Mouse (Mus musculus) spleen, postnatal 14 days (tissue): ENCODE results near the gene Ptprn2.

ENCODE experiments used
- DNase-seq, 2 experiments: peaks; one replicate each; pipeline ENCODE4 v3.0.0; 2021 to 2022; ENCODE audit warnings: low spot score in 2 of 2

The Ptprn2 gene

DNA sequence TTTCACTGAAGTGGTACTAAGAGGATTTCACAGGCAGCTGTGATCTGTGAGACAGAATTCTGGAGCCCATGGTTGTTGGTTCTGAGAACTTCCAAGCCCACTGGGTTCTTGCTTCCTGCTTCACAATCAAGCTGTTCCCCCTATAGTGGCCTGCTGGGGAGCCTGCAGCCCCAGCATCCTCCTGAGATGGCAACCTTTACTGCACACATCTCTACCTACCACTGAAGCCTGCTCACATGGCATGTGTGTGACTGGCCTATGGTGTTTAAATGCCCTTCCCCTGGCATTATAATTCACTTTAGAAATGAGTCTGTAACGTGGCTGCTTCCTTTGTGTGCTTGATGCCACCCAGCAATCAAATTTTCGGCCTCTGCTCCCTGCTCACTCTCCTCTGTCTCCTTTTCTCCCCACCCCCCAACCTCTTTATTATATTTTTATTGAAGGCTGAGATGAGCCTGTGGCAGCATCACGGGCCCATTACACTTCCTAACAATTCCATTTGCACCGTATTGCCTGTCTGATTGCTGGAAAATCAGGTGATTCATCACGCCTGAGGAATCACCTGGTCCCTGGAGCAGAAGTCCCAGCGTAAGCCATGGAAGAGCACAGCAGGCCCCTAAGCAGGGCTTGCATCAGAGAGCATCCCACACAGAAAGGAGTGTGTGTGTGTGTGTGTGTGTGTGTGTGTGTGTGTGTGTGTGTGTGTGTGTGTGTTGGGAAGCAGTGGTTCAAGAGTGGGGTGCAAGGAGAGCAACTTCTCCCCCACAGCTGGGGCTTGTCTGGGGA, 402.2 kb downstream of the Ptprn2 start:
- DNase-seq = no peak

DNA sequence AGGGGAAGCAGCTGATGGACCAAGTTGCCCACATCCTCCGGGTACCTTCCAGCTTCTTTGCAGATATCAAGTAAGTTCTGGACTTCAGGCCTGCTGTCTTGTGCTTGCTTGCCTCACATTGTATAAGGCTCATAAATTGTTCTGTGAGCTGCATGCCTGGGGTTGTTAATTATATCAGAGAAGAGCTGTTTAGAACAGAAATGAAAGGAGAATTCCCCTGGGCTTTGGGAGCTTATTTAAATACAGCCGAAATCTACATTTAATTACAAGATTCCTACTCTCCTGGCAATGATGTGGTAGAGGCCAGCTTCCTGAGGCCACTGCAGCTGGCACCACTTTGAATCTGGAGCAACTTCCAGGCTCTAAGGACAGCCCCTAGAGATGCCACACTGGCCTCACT, 403.3 kb downstream of the Ptprn2 start:
- DNase-seq = no peak

DNA sequence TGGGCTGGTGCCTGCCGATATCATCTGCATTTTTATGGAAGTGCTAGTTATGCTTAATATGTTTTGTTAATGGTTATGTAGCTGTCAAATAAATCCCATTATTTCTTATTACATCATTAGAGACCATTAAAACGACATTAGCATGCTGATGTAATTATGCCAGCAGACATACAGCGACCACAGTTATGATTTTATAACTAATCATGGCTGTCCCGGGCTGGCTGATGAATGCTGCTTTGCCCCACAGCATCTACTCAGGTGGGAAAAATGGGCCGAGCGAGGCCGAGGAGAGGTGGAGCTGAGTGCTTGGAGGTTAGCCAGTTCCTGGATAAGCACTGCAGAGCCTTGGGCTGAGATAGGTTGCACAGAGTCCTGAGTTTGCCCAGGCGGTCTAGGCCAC, 407.1 kb downstream of the Ptprn2 start:
- no peak for DNase-seq

DNA sequence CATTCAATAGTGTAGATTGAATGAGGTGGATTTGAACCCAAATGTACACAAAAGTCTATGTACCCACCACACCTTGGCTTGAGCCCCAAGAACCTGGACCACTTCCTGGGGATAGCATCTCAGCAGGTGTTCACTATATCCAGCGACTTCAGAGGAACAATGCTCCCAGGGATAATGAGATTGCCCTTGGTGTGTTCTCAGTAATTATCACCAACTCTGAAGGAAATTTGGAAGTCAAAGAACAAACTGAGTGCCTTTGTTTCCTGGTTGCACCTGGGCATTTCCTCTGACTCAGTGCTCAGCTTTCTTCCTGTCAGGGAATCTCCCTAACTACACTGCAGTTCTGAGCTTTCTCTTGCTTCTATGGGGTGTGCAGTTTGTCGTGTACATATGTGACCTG, 411.1 kb downstream of the Ptprn2 start:
- DNase-seq = no peak

DNA sequence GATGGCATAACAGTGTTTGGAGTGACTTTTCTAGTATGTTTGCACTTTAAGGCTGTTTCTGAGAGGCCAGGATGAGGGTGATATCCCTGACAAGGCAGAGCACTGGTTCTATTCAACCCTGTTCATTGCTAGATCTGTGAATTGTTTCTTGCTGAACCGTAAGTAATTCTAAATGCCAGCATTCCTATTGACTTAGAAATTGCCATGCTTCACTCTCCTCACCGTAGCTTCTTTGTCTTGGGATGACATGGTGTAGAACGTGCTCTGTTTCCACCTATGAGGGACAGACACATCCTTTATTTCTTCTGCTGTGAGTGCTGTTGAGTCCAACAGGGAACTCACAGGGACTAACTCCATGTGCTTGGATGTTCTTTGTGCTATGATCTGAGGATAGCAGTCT, 416.3 kb downstream of the Ptprn2 start:
- DNase-seq = no peak

DNA sequence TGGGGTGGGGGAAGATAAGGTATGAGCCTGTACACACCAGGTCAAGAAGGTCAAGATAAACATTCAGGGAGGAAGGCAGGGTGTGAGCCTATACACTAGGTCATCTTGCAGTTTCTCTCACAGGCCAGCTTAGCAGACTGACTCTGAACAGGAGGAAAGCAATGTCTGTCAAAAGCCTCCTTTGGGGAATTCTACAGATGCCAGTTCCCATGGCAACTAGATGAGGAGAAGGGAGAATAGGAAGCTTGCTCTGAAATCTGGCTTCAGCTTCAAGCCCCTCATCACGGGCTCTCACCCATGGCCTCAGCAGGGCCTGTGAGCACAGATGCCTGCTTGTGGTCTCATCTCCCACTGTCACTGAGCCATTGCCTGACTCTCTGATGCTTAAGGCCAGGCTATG, 421.9 kb downstream of the Ptprn2 start:
- no peak for DNase-seq

DNA sequence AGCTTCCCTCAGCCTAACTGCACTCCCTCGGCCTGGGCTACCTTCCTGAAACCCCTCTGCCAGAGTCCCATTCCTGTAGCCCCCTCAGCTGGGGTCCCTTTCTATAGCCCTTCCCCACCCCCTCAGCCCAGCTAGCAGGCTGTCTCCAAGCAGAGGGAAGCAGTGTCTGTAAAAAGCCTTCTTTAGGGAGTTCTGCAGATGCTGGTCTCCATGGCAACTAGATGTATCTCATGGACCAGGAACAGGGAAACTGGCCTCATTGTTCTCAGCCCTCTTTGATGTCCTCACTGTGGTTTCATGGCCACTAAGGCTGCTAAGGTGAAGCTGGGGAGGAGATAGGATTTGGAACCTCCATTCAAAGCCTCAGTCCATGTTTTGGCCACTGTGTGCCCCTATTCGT, 423.1 kb downstream of the Ptprn2 start:
- no peak for DNase-seq

DNA sequence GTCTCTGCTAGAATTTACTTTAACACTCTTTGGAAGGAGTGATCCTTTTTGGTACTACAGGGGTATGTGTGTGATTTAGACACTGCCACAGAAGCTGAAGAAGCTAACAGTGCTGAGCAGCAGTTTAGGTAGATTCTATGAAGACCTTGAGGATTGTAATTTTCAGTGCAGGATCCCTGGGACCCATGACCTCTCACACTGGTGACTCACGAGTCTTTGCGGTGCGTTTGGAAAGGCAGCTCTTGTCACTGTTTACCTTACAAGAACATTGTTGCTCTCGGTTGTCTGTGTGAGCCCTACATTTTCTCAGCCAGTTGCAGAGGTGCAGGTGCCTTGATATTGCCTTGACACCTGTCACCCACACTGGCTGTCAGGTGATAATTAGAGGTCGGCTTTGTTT, 431.3 kb downstream of the Ptprn2 start:
- DNase-seq = no peak

DNA sequence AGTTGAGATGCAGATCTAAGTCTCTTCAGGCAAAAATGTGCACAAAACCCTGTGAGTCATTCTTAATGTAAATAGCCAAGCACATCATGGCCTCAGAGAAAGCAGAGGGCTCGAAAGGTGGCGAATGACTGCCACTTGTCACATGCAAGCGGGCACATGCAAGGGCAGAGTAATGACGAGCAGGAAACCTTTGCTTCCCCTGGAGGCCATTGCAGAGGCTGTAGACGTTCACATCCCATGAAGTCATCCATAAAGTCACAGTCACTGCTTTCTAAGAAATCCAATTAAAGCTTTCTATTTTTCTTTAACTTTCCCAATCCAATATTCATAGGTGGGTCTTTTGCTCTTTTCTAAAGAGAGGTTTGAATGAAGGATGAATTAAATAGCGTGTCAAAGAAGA, 433.7 kb downstream of the Ptprn2 start:
- no peak for DNase-seq

DNA sequence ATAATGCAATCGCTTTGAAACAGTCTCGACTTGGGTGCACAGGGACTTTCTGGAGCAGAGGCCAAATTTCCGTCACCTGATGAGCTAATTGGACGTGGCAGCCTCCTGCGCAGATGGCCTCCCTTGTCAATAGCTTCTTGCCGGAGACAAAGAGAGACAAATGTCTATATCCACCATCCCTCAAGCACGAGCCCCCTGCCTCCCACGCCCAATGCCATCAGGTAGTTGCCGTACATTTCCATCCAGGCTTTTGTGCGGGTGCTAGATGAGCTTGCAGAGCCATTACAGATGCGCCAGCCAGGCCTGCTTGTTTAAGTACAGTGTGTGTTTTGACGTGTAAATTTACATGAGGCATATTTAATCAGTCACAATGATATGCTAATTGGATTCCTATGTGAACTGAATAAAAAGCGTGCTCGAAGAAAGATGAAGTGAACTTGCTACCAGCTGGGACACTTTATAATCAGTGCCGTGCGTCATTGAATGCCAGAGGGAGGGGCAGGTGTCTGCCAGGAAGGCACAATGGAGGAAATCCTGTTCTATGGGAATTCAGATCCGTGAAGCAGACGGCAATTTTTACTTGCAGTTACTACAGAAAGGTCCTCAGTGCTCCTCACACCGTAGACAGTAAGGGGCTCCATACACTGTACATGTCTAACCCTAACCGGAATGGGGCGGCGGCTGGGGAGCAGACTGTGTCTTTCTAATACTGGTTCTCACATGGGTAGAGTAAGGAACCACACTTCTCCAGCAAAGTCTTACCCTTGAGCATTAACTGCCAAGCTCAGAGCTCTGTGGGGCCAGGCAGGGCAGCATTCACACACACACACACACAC, 434.4 kb downstream of the Ptprn2 start:
- no peak for DNase-seq

DNA sequence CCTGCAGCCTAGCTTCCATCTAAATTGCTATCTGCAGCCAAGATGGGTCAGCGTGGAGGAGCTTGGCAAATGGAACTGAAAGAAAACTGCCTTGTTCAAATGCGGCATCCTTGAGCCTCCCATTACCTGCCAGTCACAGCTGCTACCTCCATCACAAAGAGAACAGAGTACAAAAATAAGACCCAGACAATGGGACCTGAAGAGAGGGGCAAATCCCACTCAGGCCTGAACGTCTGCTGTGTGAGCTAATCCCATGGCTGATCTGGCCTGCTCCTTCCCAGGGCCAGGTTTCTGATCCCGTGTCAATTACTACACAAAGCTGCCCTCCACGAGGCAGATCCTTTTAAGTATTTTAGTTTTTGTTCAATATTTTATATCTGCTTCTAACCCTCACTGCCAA, 441.6 kb downstream of the Ptprn2 start:
- DNase-seq = no peak

DNA sequence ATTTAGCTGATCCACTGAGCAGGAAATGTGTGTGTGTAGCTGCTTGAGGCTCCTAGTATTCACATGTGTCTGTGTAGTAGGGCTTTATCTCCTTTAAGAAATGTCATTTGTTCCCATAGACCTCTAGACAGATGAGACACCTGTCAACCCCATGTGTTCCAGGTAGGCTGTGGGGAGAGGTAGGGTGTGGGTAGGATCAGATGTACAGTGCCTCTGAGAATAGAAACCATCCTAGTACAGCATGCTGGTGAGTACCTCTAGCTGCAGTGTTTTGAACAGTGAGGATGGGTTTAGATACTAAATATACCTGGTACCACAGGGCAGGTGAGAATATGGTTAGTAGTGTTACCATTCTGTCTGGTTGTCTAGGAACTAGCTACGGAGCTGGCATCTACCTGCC, 442.0 kb downstream of the Ptprn2 start:
- no peak for DNase-seq

DNA sequence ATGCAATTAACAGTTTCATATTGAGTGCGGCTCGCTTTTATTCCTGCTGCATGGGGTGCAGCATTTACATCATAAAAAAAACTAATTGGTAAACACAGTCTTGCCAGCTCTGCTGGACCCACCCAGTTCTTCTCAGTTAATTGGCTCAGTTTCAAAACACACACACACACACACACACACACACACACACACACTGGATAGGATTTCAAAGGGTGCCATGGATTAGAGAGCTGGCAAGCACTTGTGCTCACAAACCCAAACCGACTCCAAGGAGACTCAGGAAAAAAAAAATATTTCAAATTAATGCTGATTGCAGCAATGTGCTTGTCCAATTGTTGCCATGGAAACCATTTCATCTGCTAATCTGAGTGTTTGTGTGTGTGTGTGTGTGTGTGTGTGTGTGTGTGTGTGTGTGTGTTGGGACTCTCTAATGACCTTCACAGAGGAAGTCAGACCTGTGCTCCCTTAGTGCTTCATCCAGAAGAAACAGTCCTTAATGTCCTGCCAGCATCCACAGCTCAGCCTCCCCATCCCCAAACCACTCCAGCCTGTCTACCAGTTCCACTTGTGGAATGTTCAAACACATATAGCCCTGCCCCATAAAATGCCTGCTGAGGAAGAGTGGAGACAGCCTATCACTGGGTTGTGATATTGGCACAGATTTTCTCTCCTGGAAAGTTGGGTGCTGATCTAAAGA, 452.8 kb downstream of the Ptprn2 start:
- no peak for DNase-seq

DNA sequence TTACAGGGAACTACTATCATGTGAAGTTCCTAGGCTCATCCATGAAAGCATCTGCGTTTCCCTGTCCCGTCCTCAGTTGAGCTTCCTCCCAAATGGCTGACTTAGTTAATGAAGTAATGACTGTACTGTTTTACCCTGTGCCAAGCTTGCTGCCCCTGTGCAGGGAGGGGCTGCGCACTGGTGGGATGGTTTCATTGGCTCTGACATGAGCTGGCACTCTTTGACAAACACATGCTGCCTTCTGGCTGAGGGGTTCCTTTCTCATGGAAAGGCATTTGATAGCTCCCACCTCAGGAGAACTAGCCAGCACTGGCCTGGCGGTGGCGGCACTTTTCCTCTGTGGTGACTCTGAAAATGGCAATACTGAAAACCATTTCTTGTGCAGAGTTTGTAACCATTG, 458.4 kb downstream of the Ptprn2 start:
- no peak for DNase-seq

DNA sequence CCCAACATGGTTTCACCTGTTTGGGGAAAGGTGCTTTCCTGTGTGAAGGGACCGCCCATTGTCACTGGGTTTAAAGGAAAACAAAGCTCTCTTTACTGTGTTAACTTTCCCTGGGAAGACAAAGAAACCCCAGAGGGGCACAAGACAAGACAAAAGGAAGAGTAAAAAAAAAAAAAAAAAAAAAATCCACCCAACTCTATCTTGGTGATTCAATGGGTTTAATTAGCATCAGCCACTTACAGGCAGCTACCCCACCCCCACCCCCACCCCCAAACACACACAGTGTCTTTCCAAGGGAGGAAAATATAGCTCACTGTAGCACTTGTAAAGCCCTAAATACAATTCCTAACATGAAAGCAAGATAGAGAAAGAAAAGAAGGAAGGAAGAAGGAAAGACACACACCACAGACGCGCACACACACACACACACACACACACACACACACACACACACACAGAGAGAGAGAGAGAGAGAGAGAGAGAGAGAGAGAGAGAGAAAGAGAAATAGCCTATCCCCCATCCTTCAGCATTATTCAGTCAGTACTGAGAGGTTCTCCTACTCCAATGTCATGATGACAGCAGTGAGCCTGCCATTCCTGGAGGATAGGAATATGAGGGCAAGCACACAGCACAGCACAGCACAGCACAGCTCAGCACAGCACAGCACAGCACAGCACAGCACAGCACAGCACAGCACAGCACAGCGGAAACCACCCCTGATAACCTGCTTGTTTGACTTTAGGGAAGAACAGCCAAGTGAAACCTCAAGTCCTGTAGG, 462.8 kb downstream of the Ptprn2 start:
- DNase-seq = no peak

DNA sequence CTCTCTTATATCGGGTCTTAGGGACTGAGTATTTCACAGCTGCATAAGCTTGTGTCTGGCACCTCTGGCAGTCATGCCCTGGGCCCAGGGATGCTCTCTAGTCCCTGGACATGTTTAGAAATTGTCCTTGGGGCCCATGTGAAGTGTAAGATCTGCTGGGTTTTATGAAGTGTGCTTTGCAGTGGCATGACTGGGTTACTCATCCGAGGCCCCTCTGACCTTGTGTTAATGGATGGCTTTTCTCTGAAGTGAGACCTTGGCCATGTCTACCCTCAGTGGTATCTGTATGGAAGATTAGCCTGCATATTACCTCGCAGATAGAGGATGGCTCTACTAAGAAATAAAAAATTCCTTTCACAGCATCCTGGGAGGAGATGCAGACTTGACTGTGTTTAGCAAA, 464.2 kb downstream of the Ptprn2 start:
- DNase-seq = no peak

DNA sequence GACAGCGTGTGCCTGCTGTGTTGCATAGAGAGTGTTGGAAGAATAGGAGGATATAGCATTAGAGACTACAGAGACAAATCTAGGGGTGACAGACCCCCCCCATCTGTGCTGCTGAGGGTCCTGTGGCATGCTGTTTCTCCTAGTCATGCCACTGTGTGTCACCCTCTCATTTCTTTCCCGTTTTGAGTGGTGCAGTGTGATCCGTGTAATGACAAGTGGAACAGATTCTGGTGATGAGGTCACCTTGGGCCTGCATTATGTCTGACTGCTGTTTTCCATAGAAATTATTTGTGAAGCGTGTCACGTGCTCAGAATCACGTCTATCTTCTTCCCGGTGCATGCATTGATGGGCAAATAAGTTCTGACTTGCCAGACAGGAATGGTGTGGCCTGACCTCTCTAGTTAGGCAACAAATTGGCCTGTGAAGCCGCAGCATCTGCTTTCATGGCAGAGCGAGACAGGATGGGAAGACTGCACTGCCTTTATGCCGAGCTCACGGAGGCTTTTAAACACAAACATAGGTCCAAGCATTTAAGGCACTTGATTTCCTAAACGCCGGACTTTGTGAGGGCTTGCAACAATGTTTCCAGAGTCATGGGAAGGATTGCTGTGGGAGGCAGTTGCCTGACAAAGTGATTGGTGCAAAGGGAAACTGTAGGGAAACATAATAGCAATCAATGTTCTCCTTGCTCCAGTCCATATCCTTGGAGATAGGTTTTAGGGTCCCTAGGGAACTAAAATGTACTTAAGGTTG, 467.1 kb downstream of the Ptprn2 start:
- DNase-seq = no peak

DNA sequence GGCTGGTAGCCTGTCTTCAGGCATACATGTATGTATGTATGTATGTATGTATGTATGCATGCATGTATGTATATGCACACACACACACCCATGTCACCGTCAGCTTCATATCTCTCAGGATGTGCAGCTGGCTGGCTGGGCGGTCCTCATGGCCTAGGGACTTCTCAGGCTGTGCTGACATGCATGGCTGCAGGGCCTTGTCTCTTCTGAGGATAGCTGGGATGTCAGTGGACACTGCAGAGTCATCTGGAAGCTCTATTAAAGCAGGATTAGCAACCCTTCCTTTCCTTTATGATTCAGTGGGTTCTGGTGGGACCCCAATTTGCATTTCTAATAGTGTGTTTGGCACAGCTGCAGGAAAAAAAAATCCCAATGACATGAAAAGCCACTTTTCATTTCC, 473.6 kb downstream of the Ptprn2 start:
- DNase-seq = no peak

DNA sequence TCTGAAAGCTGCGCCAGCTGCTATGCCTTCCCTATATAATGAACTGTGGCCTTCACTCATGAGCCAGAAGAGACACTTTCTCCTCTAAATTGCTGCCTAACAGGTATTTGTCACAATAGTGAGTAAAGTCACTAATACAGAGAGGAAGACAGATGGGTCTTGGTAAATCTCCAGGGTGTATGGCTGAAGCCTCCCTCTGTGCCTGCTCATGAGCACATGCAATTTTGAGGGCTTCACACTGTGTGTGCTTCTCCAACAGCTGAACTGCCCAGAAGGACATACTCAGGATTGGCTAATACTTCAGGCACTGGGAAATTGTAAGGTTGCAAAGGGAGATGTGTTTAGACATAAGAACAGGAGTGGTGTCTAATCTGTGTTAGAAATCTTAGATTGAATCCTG, 478.4 kb downstream of the Ptprn2 start:
- no peak for DNase-seq

DNA sequence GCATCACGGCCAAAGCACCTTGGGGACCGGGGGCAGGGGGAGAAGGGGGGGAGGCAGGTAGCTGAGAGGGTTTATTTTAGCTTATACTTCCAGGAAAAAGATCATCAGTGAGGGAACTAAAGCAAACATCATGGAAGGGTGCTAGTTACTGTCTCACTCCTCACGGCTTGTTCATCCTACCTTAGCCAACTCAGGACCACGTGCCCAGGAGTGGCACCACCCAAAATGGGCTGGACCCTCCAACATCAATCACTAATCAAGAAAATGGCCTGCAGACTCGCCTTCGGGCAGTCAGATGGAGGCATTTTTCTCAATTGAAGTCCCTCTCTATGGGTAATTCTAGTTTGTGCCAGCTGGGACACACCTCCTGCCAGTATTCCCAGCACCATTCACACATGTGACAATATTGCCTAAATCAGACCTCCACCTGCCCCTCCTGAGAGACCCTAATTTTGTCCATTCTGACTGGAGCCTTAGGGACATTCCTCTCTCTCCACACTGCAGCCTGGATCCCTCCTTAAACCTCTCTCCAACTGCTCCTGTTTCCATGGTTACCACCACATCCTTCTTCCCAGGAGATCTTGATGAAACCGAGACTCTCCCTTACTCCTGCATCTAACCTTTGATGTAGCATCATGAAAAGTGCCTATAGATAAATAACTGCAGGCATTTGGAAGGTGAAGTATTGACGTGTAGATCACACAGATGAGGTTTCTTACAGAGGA, 482.9 kb downstream of the Ptprn2 start:
- no peak for DNase-seq

DNA sequence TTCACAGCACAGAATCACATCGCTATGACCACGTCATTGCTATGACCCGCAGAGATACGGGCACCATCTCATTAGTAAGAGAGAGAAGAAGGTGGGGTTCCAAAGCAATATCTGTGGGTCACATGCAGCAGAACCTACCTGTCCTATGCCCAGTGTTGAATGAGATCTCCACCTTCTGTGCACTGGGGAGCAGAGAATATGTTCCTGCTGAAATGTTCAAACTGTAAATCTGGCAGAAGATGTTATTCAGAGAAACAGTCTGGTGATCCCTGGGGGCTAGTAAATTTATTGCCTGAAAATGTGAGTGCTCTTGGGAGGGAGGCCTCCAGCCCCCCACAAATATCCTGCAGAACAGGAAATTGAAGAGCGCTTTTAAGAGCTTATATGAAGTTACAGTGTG, 490.0 kb downstream of the Ptprn2 start:
- no peak for DNase-seq
